Mouse (Mus musculus): ENCODE results near the gene 9430038I01Rik. TPM values are rescaled to one million over a fixed set of nuclear protein-coding genes. Genes with fewer than 3 reads are reported as not detected.

The 9430038I01Rik gene
- total and polyA plus RNA-seq, 2 experiments from 2014 or later, result 8.9 to 13.6 TPM

DNA sequence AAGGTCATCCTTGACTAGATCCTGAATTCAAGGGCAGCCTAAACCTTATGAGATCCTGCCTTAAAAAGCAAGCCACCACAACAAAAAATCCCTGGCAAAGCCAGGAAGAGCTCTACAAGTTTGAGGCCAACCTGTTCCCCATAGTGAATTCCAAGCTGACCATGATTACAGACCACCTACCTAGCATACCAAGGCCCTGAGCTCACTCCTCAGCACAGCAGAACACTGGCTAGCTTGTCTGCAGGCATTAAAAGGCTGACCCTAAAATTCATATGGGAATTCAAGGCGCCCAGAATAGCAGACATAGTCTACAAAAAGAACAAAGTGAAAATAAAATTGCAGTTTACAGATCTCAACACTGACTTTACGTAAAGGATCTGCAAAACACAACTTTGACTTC, 6.4 kb downstream of the 9430038I01Rik start:
- Histone ChIP-seq H3K4me3 (ENCODE audit: low read depth, low read length) (no peak overlapping the region), H3K4me2 (ENCODE audit: low read depth) (no peak overlapping the region), H3K27ac (ENCODE audit: low read depth, low read length) (no peak overlapping the region), H3K36me3 (ENCODE audit: insufficient read depth) (no peaks in the 10 kb centered on the region), H3K9me3 (ENCODE audit: low read length) (no peaks in the 10 kb centered on the region), H3K9ac (no peak overlapping the region), H3K4me1 (ENCODE audit: insufficient read depth) (no peaks in the 10 kb centered on the region), H3K27me3 (ENCODE audit: insufficient read depth, low read length) (no peaks in the 10 kb centered on the region)
- TF ChIP-seq CTCF (IDR thresholded peaks at IDR 0.05; ENCODE audit: low read depth), result no peak
- 93% methylated on average over 2 of the region's 2 CpGs for WGBS
- ATAC-seq, result no peak
- DNase-seq, result no peak

DNA sequence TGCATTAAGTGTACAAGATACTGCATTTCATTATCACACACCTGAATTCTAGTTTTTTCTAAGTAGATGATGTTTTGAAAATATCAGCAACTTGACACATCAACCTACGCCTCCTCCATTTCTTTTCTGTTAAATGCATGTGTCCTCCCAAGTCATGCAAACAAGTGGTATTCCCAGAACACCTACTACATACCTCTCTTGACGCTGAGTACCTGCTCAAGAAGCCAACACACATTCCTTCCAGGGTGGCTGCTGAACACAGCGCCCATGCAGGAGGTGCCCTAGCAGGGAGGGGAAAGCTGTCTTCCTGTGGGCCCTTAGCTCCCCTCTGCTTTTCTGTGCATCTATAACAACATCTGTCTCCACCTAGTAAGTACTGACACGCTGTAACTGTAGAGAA, 11.6 kb downstream of the 9430038I01Rik start:
- Histone ChIP-seq H3K4me1 (ENCODE audit: insufficient read depth) (no peaks in the 10 kb centered on the region), H3K4me3 (ENCODE audit: low read depth, low read length) (no peak overlapping the region), H3K4me2 (ENCODE audit: low read depth) (no peak overlapping the region), H3K9me3 (ENCODE audit: low read length) (no peaks in the 10 kb centered on the region), H3K36me3 (ENCODE audit: insufficient read depth) (no peaks in the 10 kb centered on the region), H3K27ac (ENCODE audit: low read depth, low read length) (no peak overlapping the region), H3K27me3 (ENCODE audit: insufficient read depth, low read length) (no peaks in the 10 kb centered on the region), H3K9ac (no peak overlapping the region)
- no peak for DNase-seq
- no peak for ATAC-seq
- TF ChIP-seq CTCF (IDR thresholded peaks at IDR 0.05; ENCODE audit: low read depth), result no peak
- WGBS, result 96% methylated on average over 4 of the region's 4 CpGs

DNA sequence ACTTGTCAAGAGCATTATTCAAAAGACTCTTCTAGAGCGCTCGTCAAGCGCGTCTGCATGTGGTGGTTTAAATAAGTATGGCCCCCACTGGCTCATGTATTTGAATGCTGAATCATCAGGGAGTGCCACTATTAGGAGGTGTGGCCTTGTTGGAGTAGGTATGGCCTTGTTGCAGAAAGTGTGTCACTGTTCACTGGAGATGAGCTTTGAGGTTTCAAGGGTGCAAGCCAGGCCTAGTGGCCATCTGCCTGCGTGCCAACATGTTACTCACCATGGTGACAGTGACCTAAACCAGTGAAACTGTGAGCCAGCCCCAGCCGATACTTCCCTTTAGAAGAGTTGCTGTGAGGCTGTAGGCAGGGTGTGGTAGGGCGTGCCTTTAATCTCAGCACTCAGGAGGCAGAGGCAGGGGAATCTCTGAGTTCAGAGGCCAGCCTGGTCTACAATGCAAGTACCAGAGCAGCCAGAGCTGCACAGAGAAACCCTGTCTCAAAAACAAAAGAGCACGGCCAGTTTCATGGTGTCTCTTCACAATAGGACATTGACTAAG, 13.1 kb downstream of the 9430038I01Rik start:
- no peak overlapping the region for H3K4me3 ChIP-seq (ENCODE audit: low read depth, low read length)
- H3K9ac ChIP-seq, result no peak overlapping the region
- H3K27me3 ChIP-seq (ENCODE audit: insufficient read depth, low read length), result no peaks in the 10 kb centered on the region
- H3K4me1 ChIP-seq (ENCODE audit: insufficient read depth), result no peaks in the 10 kb centered on the region
- H3K27ac ChIP-seq (ENCODE audit: low read depth, low read length), result no peak overlapping the region
- H3K9me3 ChIP-seq (ENCODE audit: low read length), result no peaks in the 10 kb centered on the region
- 94% methylated on average over 8 of the region's 8 CpGs for WGBS
- TF ChIP-seq CTCF (IDR thresholded peaks at IDR 0.05; ENCODE audit: low read depth), result no peak
- no peak for DNase-seq
- no peaks in the 10 kb centered on the region for H3K36me3 ChIP-seq (ENCODE audit: insufficient read depth)
- ATAC-seq, result no peak
- no peak overlapping the region for H3K4me2 ChIP-seq (ENCODE audit: low read depth)

DNA sequence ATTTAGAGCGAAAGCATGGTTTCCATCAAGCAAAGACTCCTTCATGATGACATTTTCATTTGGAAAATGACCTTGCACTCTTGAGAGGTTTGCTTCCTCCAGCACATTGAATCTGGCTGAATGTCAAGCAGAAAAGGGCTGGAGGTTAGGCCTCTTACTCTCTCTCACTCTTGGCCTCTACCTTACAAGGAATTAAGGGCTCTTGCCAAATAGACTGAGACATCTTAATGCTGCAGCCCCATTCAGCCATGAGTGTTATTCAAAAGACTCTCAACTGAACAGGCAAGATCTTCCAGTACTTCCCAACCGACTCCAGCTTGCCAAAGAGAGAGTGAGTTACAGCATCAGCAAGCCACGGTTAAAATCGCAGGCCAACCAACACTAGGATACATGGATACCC, 15.1 kb downstream of the 9430038I01Rik start:
- Histone ChIP-seq H3K27ac (ENCODE audit: low read depth, low read length) (no peak overlapping the region), H3K27me3 (ENCODE audit: insufficient read depth, low read length) (no peaks in the 10 kb centered on the region), H3K4me2 (ENCODE audit: low read depth) (no peak overlapping the region), H3K4me1 (ENCODE audit: insufficient read depth) (no peaks in the 10 kb centered on the region), H3K9ac (no peak overlapping the region), H3K9me3 (ENCODE audit: low read length) (no peaks in the 10 kb centered on the region), H3K36me3 (ENCODE audit: insufficient read depth) (no peaks in the 10 kb centered on the region), H3K4me3 (ENCODE audit: low read depth, low read length) (no peak overlapping the region)
- DNase-seq (no peak), ATAC-seq (no peak)
- WGBS, result 90% methylated on average over 4 of the region's 4 CpGs
- no peak for TF ChIP-seq CTCF (IDR thresholded peaks at IDR 0.05; ENCODE audit: low read depth)

- H3K4me1 ChIP-seq (ENCODE audit: insufficient read depth), result no peaks in the 10 kb centered on the region
- no peak overlapping the region for H3K9ac ChIP-seq
- no peak overlapping the region for H3K4me2 ChIP-seq (ENCODE audit: low read depth)
- H3K27ac ChIP-seq (ENCODE audit: low read depth, low read length), result no peak overlapping the region
- no peak for TF ChIP-seq CTCF (IDR thresholded peaks at IDR 0.05; ENCODE audit: low read depth)
- no peak for DNase-seq
- WGBS, result 85% methylated on average over 5 of the region's 5 CpGs
- no peak for ATAC-seq
- H3K36me3 ChIP-seq (ENCODE audit: insufficient read depth), result no peaks in the 10 kb centered on the region
- no peaks in the 10 kb centered on the region for H3K9me3 ChIP-seq (ENCODE audit: low read length)
- H3K27me3 ChIP-seq (ENCODE audit: insufficient read depth, low read length), result no peaks in the 10 kb centered on the region
- no peak overlapping the region for H3K4me3 ChIP-seq (ENCODE audit: low read depth, low read length)
Measured at GRCm38 (mm10) chr7:137387863-137388262, 22.7 kb downstream of the 9430038I01Rik start.

GRCm38 (mm10) chr7:137374996-137375395, 35.6 kb downstream of the 9430038I01Rik start:
- ATAC-seq, result no peak
- WGBS, result 97% methylated on average over 7 of the region's 7 CpGs
- no peak for TF ChIP-seq CTCF (IDR thresholded peaks at IDR 0.05; ENCODE audit: low read depth)

DNA sequence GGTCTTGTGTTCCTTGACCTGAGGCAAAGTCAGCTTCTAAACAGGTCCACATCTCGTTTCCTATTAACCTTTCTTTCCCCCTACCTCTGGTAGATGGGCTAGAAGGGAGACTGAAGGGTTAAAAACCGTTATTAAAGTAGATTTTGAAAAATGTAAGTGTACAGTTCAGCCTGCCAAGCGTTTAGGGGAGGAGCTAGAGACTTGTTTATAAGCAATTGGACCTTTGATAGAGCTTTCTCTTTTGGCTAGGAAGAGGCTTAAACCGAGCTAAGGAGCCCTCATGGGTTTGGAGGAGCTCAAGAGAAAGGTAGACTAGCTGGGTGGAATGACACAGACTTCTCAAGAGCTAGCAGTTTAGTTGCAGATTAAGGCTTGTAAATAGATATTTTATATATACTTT, 38.8 kb downstream of the 9430038I01Rik start:
- Histone ChIP-seq H3K4me3 (ENCODE audit: low read depth, low read length) (no peak overlapping the region), H3K9me3 (ENCODE audit: low read length) (no peaks in the 10 kb centered on the region), H3K4me2 (ENCODE audit: low read depth) (no peak overlapping the region), H3K27ac (ENCODE audit: low read depth, low read length) (no peak overlapping the region), H3K4me1 (ENCODE audit: insufficient read depth) (no peaks in the 10 kb centered on the region), H3K27me3 (ENCODE audit: insufficient read depth, low read length) (no peaks in the 10 kb centered on the region), H3K36me3 (ENCODE audit: insufficient read depth) (no peaks in the 10 kb centered on the region), H3K9ac (no peak overlapping the region)
- no peak for TF ChIP-seq CTCF (IDR thresholded peaks at IDR 0.05; ENCODE audit: low read depth)
- DNase-seq (no peak), ATAC-seq (no peak)
- whole genome bisulfite sequencing, result 60% methylated on average over 4 of the region's 4 CpGs

More at GRCm38 (mm10) chr7:137374996-137375395, 35.6 kb downstream of the 9430038I01Rik start:
- Histone ChIP-seq H3K27ac (ENCODE audit: low read depth, low read length) (no peak overlapping the region), H3K9ac (no peak overlapping the region), H3K9me3 (ENCODE audit: low read length) (no peaks in the 10 kb centered on the region), H3K4me3 (ENCODE audit: low read depth, low read length) (no peak overlapping the region), H3K36me3 (ENCODE audit: insufficient read depth) (no peaks in the 10 kb centered on the region), H3K4me1 (ENCODE audit: insufficient read depth) (no peaks in the 10 kb centered on the region), H3K4me2 (ENCODE audit: low read depth) (no peak overlapping the region), H3K27me3 (ENCODE audit: insufficient read depth, low read length) (no peaks in the 10 kb centered on the region)
- no peak for DNase-seq

Measured in forebrain, postnatal 0 days (tissue).